Comparison of ENCODE assay signal across 8 mouse cellular contexts in the genomic region with DNA sequence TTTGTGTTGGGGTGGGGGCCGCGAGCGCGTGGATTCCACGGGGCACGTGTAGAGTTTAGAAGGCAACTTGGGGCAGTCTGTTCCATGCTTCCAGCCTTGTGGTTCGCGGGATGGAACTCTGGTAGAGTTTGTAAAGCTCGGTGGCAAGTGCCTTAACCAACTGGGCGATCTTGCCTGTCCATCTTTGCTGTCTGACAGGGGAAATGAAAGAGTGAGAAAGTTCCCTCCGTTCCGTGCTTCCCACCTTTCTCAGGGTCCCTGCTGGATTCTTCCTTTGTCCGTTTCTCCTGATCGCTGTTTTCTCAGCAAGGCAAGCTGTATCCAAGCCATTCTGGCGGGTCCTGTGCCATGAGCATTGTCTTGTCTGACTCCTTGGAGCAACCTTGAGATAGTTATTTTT. TPM values are rescaled to one million over a fixed set of nuclear protein-coding genes. Genes with fewer than 3 reads are reported as not detected.
A peak's percentile ranks its signal among the peaks of the same experiment; 100 is the strongest.
DNase-seq lines count a peak whose midpoint lies in the region; ATAC-seq lines count a peak whose summit lies in the region.

No protein-coding gene starts in this region.

- peak overlapping the region; percentile 94 for H3K9ac ChIP-seq in kidney, embryonic 16.5 days (replicated peaks; ENCODE audit: low read length)
- peak overlapping the region; percentile 93 for H3K9ac ChIP-seq in hindbrain, embryonic 14.5 days
- H3K9ac ChIP-seq in midbrain, embryonic 14.5 days (replicated peaks; ENCODE audit: low read length): peak overlapping the region; percentile 94

- H3K4me2 ChIP-seq in kidney, embryonic 16.5 days (replicated peaks; ENCODE audit: low read depth, low read length): peak overlapping the region; percentile 87
- H3K4me2 ChIP-seq in hindbrain, embryonic 14.5 days (replicated peaks): peak overlapping the region; percentile 93
- peak overlapping the region; percentile 71 for H3K4me2 ChIP-seq in midbrain, embryonic 14.5 days (ENCODE audit: low read length)

- H3K36me3 ChIP-seq in kidney, embryonic 16.5 days (ENCODE audit: insufficient read depth, low read length): peaks cover 6% of the 10 kb centered on the region; the same call in 1 of the 2 replicates
- H3K36me3 ChIP-seq in hindbrain, embryonic 14.5 days (replicated peaks; ENCODE audit: control insufficient read depth, insufficient read depth): peaks cover 7% of the 10 kb centered on the region; the same call in 1 of the 2 replicates
- peaks cover 6% of the 10 kb centered on the region; the same call in 1 of the 2 replicates for H3K36me3 ChIP-seq in midbrain, embryonic 14.5 days (ENCODE audit: control insufficient read depth, insufficient read depth, low read length)

- ATAC-seq in kidney, embryonic 16.5 days (ENCODE audit: low FRiP score, low TSS enrichment): peak; percentile 14; the same call in 1 of the 2 replicates
- peak; percentile 23 for ATAC-seq in common myeloid progenitor, adult 5-6 weeks (replicated peaks; ENCODE audit: low read depth, poor library complexity, severe bottlenecking)
- peak; percentile 18; the same call in 1 of the 2 replicates for ATAC-seq in hindbrain, embryonic 14.5 days (ENCODE audit: low FRiP score)
- ATAC-seq in midbrain, embryonic 14.5 days (ENCODE audit: low FRiP score, low TSS enrichment): peak; percentile 6; the same call in 1 of the 2 replicates

- DNase-seq in kidney, postnatal 36 days: no peak
- DNase-seq in hindbrain, embryonic 14.5 days (ENCODE audit: low spot score): no peak
- no peak for DNase-seq in midbrain, embryonic 14.5 days
- DNase-seq in urinary bladder, adult 18-20 months (ENCODE audit: low spot score in 2 of 2): no peak
- DNase-seq in cerebellum, adult 11 months: no peak
- DNase-seq in right cerebral cortex, postnatal 25 days: no peak

- H3K4me1 ChIP-seq in kidney, embryonic 16.5 days (ENCODE audit: insufficient read depth, low read length): peaks cover 17% of the 10 kb centered on the region
- peaks cover 15% of the 10 kb centered on the region for H3K4me1 ChIP-seq in hindbrain, embryonic 14.5 days (replicated peaks; ENCODE audit: control insufficient read depth, insufficient read depth, low read length)
- H3K4me1 ChIP-seq in midbrain, embryonic 14.5 days (ENCODE audit: control insufficient read depth, insufficient read depth, low read length): peaks cover 12% of the 10 kb centered on the region; the same call in 1 of the 2 replicates

- H3K4me3 ChIP-seq in kidney, embryonic 16.5 days (ENCODE audit: low read length): peak overlapping the region; percentile 81
- H3K4me3 ChIP-seq in hindbrain, embryonic 14.5 days (replicated peaks; ENCODE audit: low read length): peak overlapping the region; percentile 95
- peak overlapping the region; percentile 88 for H3K4me3 ChIP-seq in midbrain, embryonic 14.5 days (replicated peaks; ENCODE audit: low read depth, low read length)

- H3K9me3 ChIP-seq in kidney, embryonic 16.5 days (ENCODE audit: low read length): no peaks in the 10 kb centered on the region
- H3K9me3 ChIP-seq in hindbrain, embryonic 14.5 days (ENCODE audit: control insufficient read depth, low read length): no peaks in the 10 kb centered on the region
- H3K9me3 ChIP-seq in midbrain, embryonic 14.5 days (ENCODE audit: control insufficient read depth, low read length): no peaks in the 10 kb centered on the region

- H3K27me3 ChIP-seq in kidney, embryonic 16.5 days (ENCODE audit: insufficient read depth, low read length): peaks cover 23% of the 10 kb centered on the region
- H3K27me3 ChIP-seq in hindbrain, embryonic 14.5 days (ENCODE audit: control insufficient read depth, insufficient read depth, low read length): peaks cover 12% of the 10 kb centered on the region
- H3K27me3 ChIP-seq in midbrain, embryonic 14.5 days (ENCODE audit: control insufficient read depth, insufficient read depth, low read length): peaks cover 4% of the 10 kb centered on the region; the same call in 1 of the 2 replicates

- WGBS in kidney, embryonic 16.5 days: 3% methylated on average over 15 of the region's 15 CpGs
- 6% methylated on average over 15 of the region's 15 CpGs for WGBS in hindbrain, embryonic 14.5 days
- 4% methylated on average over 15 of the region's 15 CpGs for WGBS in midbrain, embryonic 14.5 days

- H3K27ac ChIP-seq in kidney, embryonic 16.5 days (ENCODE audit: low read length): no peak overlapping the region
- H3K27ac ChIP-seq in hindbrain, embryonic 14.5 days: peak overlapping the region; percentile 78; the same call in 1 of the 2 replicates
- H3K27ac ChIP-seq in midbrain, embryonic 14.5 days (replicated peaks; ENCODE audit: low read depth, low read length): no peak overlapping the region

RNA-seq across cellular contexts. Expression of a gene that starts 0.7 kb away (rescaled TPM):
- polyA plus RNA-seq in kidney, embryonic 16.5 days (2015; fragmentation: Nextera tagmentation; extraction: Ambion mirVana): 41.7 and 45.1 TPM in 2 replicates
- total RNA-seq in common myeloid progenitor, adult 5-6 weeks (2017): 38.9 and 54.0 TPM in 2 replicates
- polyA plus RNA-seq in hindbrain, embryonic 14.5 days (2014; fragmentation: Nextera tagmentation; extraction: Ambion mirVana): 32.5 and 36.2 TPM in 2 replicates
- polyA plus RNA-seq in midbrain, embryonic 14.5 days (2014; fragmentation: Nextera tagmentation; extraction: Ambion mirVana): 33.4 and 36.9 TPM in 2 replicates

RNA-seq across cellular contexts. Expression of a gene that starts 10.8 kb away (rescaled TPM):
- polyA plus RNA-seq in kidney, embryonic 16.5 days (2015; fragmentation: Nextera tagmentation; extraction: Ambion mirVana): 4.4 and 5.2 TPM in 2 replicates
- total RNA-seq in common myeloid progenitor, adult 5-6 weeks (2017): 0.05 TPM in 1 of 2 replicates, not detected in the other
- polyA plus RNA-seq in hindbrain, embryonic 14.5 days (2014; fragmentation: Nextera tagmentation; extraction: Ambion mirVana): 0.88 and 1.4 TPM in 2 replicates
- 1.6 and 2.5 TPM in 2 replicates for polyA plus RNA-seq in midbrain, embryonic 14.5 days (2014; fragmentation: Nextera tagmentation; extraction: Ambion mirVana)
